Comparison of ENCODE assay signal across 19 mouse cellular contexts in genomic region chr11:114404401-114404800, GRCm38 (mm10).
DNase-seq lines count a peak whose midpoint lies in the region; ATAC-seq and TF ChIP-seq lines count a peak whose summit lies in the region.
"Had no signal": no experiment of that assay in that cellular context is flagged by ENCODE, and none has a peak within 500 bp of the region (broad histone marks: within the 10 kb centered on the region; RNA-seq: fewer than 3 reads in every experiment).

No protein-coding gene starts in this region.

- H3K27me3 ChIP-seq in hindbrain, embryonic 16.5 days (replicated peaks; ENCODE audit: control insufficient read depth, insufficient read depth, low read length) = no peaks in the 10 kb centered on the region
- no peaks in the 10 kb centered on the region for H3K27me3 ChIP-seq in hindbrain, embryonic 11.5 days (ENCODE audit: control insufficient read depth, insufficient read depth, low read length)
- H3K27me3 ChIP-seq: forebrain, embryonic 15.5 days; heart, embryonic 13.5 days; liver, embryonic 15.5 days; neural tube, embryonic 12.5 days had no signal

- no peak for TF ChIP-seq POLR2A in brain, embryonic 14.5 days (IDR thresholded peaks at IDR 0.05; ENCODE audit: borderline replicate concordance, extremely low read depth, insufficient read depth, insufficient read length, poor library complexity, severe bottlenecking)

- TF ChIP-seq CTCF in brain, embryonic 14.5 days (IDR thresholded peaks at IDR 0.05; ENCODE audit: borderline replicate concordance, extremely low read depth, insufficient read depth, insufficient read length) = no peak

- no peak overlapping the region for H3K4me3 ChIP-seq in hindbrain, embryonic 16.5 days (ENCODE audit: low read length)
- H3K4me3 ChIP-seq in hindbrain, embryonic 11.5 days (ENCODE audit: low read depth, low read length) = no peak overlapping the region
- H3K4me3 ChIP-seq: erythroblast, embryonic 14.5 days; forebrain, embryonic 15.5 days; gastrocnemius, adult 2 months; heart, embryonic 13.5 days; liver, embryonic 15.5 days; neural tube, embryonic 12.5 days had no signal

- H3K27ac ChIP-seq in hindbrain, embryonic 16.5 days (ENCODE audit: low read depth, low read length) = no peak overlapping the region
- H3K27ac ChIP-seq in hindbrain, embryonic 11.5 days (ENCODE audit: low read depth, low read length) = no peak overlapping the region
- H3K27ac ChIP-seq: forebrain, embryonic 15.5 days; gastrocnemius, adult 2 months; heart, embryonic 13.5 days; liver, embryonic 15.5 days; neural tube, embryonic 12.5 days had no signal

- peaks cover 7% of the 10 kb centered on the region for H3K4me1 ChIP-seq in hindbrain, embryonic 16.5 days (ENCODE audit: control insufficient read depth, insufficient read depth, low read depth, low read length)
- no peaks in the 10 kb centered on the region for H3K4me1 ChIP-seq in hindbrain, embryonic 11.5 days (replicated peaks; ENCODE audit: control insufficient read depth, insufficient read depth, low read length)
- H3K4me1 ChIP-seq: liver, embryonic 15.5 days had no signal

- no peaks in the 10 kb centered on the region for H3K36me3 ChIP-seq in hindbrain, embryonic 16.5 days (ENCODE audit: control insufficient read depth, insufficient read depth, low read length)
- no peaks in the 10 kb centered on the region for H3K36me3 ChIP-seq in hindbrain, embryonic 11.5 days (ENCODE audit: control insufficient read depth, insufficient read depth, low read length)
- H3K36me3 ChIP-seq: forebrain, embryonic 15.5 days; heart, embryonic 13.5 days; liver, embryonic 15.5 days; neural tube, embryonic 12.5 days had no signal

- peak; percentile 52; the same call in 1 of the 2 replicates for ATAC-seq in hindbrain, embryonic 16.5 days
- no peak for ATAC-seq in hindbrain, embryonic 11.5 days (ENCODE audit: low FRiP score)
- ATAC-seq: forebrain, embryonic 15.5 days; intestine, embryonic 16.5 days; lung, postnatal 0 days had no signal

- H3K9me3 ChIP-seq in hindbrain, embryonic 16.5 days (ENCODE audit: control insufficient read depth, low read length) = no peaks in the 10 kb centered on the region
- H3K9me3 ChIP-seq in hindbrain, embryonic 11.5 days (ENCODE audit: control insufficient read depth, low read length) = no peaks in the 10 kb centered on the region
- H3K9me3 ChIP-seq: forebrain, embryonic 15.5 days; liver, embryonic 15.5 days; neural tube, embryonic 12.5 days had no signal

- no peak overlapping the region for H3K9ac ChIP-seq in hindbrain, embryonic 16.5 days (ENCODE audit: low read depth, low read length)
- H3K9ac ChIP-seq in hindbrain, embryonic 11.5 days (ENCODE audit: low read depth, low read length) = no peak overlapping the region
- H3K9ac ChIP-seq: forebrain, embryonic 15.5 days; heart, embryonic 13.5 days; liver, embryonic 15.5 days; neural tube, embryonic 12.5 days had no signal

- no peak for DNase-seq in hindbrain, embryonic 11.5 days (ENCODE audit: low spot score)
- DNase-seq in brain, embryonic 14.5 days (ENCODE audit: low read depth) = peak; percentile 31
- peak; percentile 85 for DNase-seq in cerebellum, adult 9-10 months
- peak; percentile 50 for DNase-seq in embryo, embryonic 11 days
- DNase-seq in thymus, adult 18-20 months = no peak
- DNase-seq in spleen, postnatal 14 days (ENCODE audit: low spot score in 2 of 2) = no peak
- DNase-seq in frontal cortex, postnatal 14 days (ENCODE audit: low spot score in 2 of 2) = no peak
- DNase-seq: adrenal gland, adult 2 months; gastrocnemius, adult 2 months; heart, postnatal 36 days; right cerebral cortex, postnatal 4 days had no signal

- WGBS in hindbrain, embryonic 16.5 days = 54% methylated on average over 4 of the region's 4 CpGs
- WGBS in hindbrain, embryonic 11.5 days = 34% methylated on average over 4 of the region's 4 CpGs

- no peak overlapping the region for H3K4me2 ChIP-seq in hindbrain, embryonic 16.5 days (ENCODE audit: low read length)
- H3K4me2 ChIP-seq in hindbrain, embryonic 11.5 days (replicated peaks; ENCODE audit: low read depth, low read length) = no peak overlapping the region
- H3K4me2 ChIP-seq: forebrain, embryonic 15.5 days; heart, embryonic 13.5 days; liver, embryonic 15.5 days; neural tube, embryonic 12.5 days had no signal

Comparison
In these comparisons a context has a peak if more than half of its experiments do, and no peak if none do; other contexts are left out.
1. DNase-seq: peak in brain, embryonic 14.5 days (single experiment), cerebellum, adult 9-10 months (single experiment) and embryo, embryonic 11 days (single experiment); none in hindbrain, embryonic 11.5 days (single experiment), thymus, adult 18-20 months (0 of 2), spleen, postnatal 14 days (0 of 2) and frontal cortex, postnatal 14 days (0 of 2).